Mouse (Mus musculus) hindbrain, embryonic 16.5 days (tissue): ENCODE measurements around the gene Hdac6. TPM values are rescaled to one million over a fixed set of nuclear protein-coding genes. Genes with fewer than 3 reads are reported as not detected.
"Not testable (repeated sequence)": the region's sequence is repeated elsewhere in the genome, so short reads cannot be mapped to it uniquely, and the experiment has no call there.

Experiments used
- ATAC-seq: fragments of 200-750 bp; cut with Nextera tagmentation; 2 replicates; pipeline ENCODE4 v1.8.0; 2017; ENCODE audit warnings: moderate TSS enrichment, moderate library complexity
- H3K27ac ChIP-seq: fragments of 300-500 bp; sonication (generic); 2 replicates; pipeline ENCODE4 v1.5.1; 2014; ENCODE audit warnings: low read depth, mild to moderate bottlenecking, control low read depth, low read length, moderate library complexity
- H3K27me3 ChIP-seq: fragments of 300-500 bp; sonication (generic); replicated peaks from 2 replicates; pipeline ENCODE4 v1.6.1; 2014; ENCODE audit warnings: low read length; ENCODE audit not compliant: control insufficient read depth, insufficient read depth
- H3K36me3 ChIP-seq: fragments of 300-500 bp; sonication (generic); 2 replicates; pipeline ENCODE4 v1.6.1; 2014; ENCODE audit warnings: mild to moderate bottlenecking, low read length, moderate library complexity, mixed read lengths; ENCODE audit not compliant: control insufficient read depth, insufficient read depth
- H3K4me1 ChIP-seq: fragments of 300-500 bp; sonication (generic); 2 replicates; pipeline ENCODE4 v1.6.1; 2014; ENCODE audit warnings: low read depth, low read length; ENCODE audit not compliant: control insufficient read depth, insufficient read depth
- H3K4me2 ChIP-seq: fragments of 300-500 bp; sonication (generic); 2 replicates; pipeline ENCODE4 v1.6.1; 2014; ENCODE audit warnings: mild to moderate bottlenecking, low read length, control low read depth, moderate library complexity
- H3K4me3 ChIP-seq: fragments of 300-500 bp; sonication (generic); 2 replicates; pipeline ENCODE4 v1.5.1; 2014; ENCODE audit warnings: mild to moderate bottlenecking, low read length, control low read depth, moderate library complexity
- H3K9ac ChIP-seq: fragments of 300-500 bp; sonication (generic); 2 replicates; pipeline ENCODE4 v1.6.1; 2014; ENCODE audit warnings: low read depth, mild to moderate bottlenecking, control low read depth, low read length, moderate library complexity
- H3K9me3 ChIP-seq: fragments of 300-500 bp; sonication (generic); 2 replicates; pipeline ENCODE4 v1.6.1; 2014; ENCODE audit warnings: mild to moderate bottlenecking, low read length, moderate library complexity; ENCODE audit not compliant: control insufficient read depth
- WGBS: fragments of 180-500 bp; shearing (Covaris S2); extraction: QIAGEN DNeasy Blood & Tissue Kit; methylation state at CpG from one replicate; pipeline ENCODE4 v1.1.7; 2014; 5-methylcytosine and 5-hydroxymethylcytosine counted together
- polyA plus RNA-seq: library from polyadenylated mRNA; unstranded; fragments of >200 nt; fragmentation: Nextera tagmentation; extraction: Ambion mirVana; gene quantifications from 2 replicates; pipeline ENCODE4 v1.2.1, GENCODE M21; 2015

Gene Hdac6
- polyA plus RNA-seq, 1 experiment from 2014 or later = 70.2 TPM

DNA sequence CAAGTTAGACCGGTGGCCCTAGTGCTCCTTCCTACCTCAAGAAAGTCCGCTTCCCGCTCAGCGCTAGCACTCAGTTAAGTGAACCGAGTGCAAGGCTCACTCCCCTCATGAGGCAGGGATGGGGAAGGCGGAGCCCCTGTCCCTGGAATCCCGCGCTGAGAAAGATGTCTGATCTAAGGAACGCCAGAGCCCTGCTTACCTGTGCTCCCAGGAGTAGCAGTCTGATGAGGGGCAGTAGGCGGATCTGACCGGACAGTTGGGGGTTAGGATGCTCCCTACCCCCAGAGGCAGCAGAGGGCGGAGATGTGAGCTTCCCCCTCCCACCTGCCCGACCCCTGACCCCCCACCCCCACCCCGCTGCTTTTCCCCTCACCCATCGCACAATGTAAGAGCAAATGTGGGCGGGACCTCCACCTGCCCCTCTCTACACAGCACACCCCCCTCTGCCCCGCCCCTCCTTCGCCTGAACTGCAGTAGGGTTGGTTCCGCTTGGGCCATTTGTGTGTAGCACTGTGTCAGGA is 19.4 kb downstream of the Hdac6 start, which contains the start of gene Eras:
Gene Eras (minus strand): TSS at position 338 of the 521 bp plus-strand sequence.
- Histone ChIP-seq H3K9ac (no peak within 1 kb of the TSS), H3K36me3 (peaks cover 5% of the 10 kb centered on the region; the same call in 1 of the 2 replicates), H3K27me3 (no peaks in the 10 kb centered on the region; the same call in 1 of the 2 replicates), H3K27ac (no peak within 1 kb of the TSS), H3K4me2 (no peak within 1 kb of the TSS), H3K4me1 (no peaks in the 10 kb centered on the region), H3K4me3 (no peak within 1 kb of the TSS), H3K9me3 (no peaks in the 10 kb centered on the region)
- 0 out of 2 replicates have a peak, but pooled peaks have one; percentile 51 for ATAC-seq
- WGBS = 18% methylated on average over 15 of the region's 19 CpGs

GRCm38 (mm10) chrX:7927116-7927515 is 20.6 kb downstream of the Hdac6 start:
- no peak overlapping the region for H3K4me2 ChIP-seq
- no peak for ATAC-seq
- no peak overlapping the region for H3K27ac ChIP-seq
- H3K27me3 ChIP-seq = no peaks in the 10 kb centered on the region; the same call in 1 of the 2 replicates
- peaks cover 3% of the 10 kb centered on the region; the same call in 1 of the 2 replicates for H3K36me3 ChIP-seq
- H3K9ac ChIP-seq = no peak overlapping the region
- 30% methylated on average over 10 of the region's 10 CpGs for WGBS
- peaks cover 8% of the 10 kb centered on the region; the same call in 1 of the 2 replicates for H3K4me1 ChIP-seq
- no peak overlapping the region for H3K4me3 ChIP-seq
- no peaks in the 10 kb centered on the region for H3K9me3 ChIP-seq

- Histone ChIP-seq H3K27me3 (no peaks in the 10 kb centered on the region; the same call in 1 of the 2 replicates), H3K9me3 (no peaks in the 10 kb centered on the region), H3K36me3 (peaks cover 3% of the 10 kb centered on the region; the same call in 1 of the 2 replicates), H3K27ac (no peak overlapping the region), H3K4me3 (no peak overlapping the region), H3K4me1 (peaks cover 8% of the 10 kb centered on the region; the same call in 1 of the 2 replicates), H3K9ac (no peak overlapping the region), H3K4me2 (no peak overlapping the region)
- ATAC-seq = no peak
- WGBS = 71% methylated on average over 6 of the region's 6 CpGs
Measured at GRCm38 (mm10) chrX:7926266-7926665, 21.4 kb downstream of the Hdac6 start.

GRCm38 (mm10) chrX:7922032-7922431 is 25.7 kb downstream of the Hdac6 start:
- H3K4me3 ChIP-seq = peak overlapping the region; percentile 53
- no peak for ATAC-seq
- H3K27me3 ChIP-seq = no peaks in the 10 kb centered on the region; the same call in 1 of the 2 replicates
- peak overlapping the region; percentile 48; the same call in 1 of the 2 replicates for H3K27ac ChIP-seq
- H3K9me3 ChIP-seq = no peaks in the 10 kb centered on the region
- peak overlapping the region; percentile 67 for H3K4me2 ChIP-seq
- H3K9ac ChIP-seq = peak overlapping the region; percentile 66
- peaks cover 3% of the 10 kb centered on the region; the same call in 1 of the 2 replicates for H3K36me3 ChIP-seq
- H3K4me1 ChIP-seq = peaks cover 8% of the 10 kb centered on the region; the same call in 1 of the 2 replicates
- WGBS = 11% methylated on average over 20 of the region's 48 CpGs

DNA sequence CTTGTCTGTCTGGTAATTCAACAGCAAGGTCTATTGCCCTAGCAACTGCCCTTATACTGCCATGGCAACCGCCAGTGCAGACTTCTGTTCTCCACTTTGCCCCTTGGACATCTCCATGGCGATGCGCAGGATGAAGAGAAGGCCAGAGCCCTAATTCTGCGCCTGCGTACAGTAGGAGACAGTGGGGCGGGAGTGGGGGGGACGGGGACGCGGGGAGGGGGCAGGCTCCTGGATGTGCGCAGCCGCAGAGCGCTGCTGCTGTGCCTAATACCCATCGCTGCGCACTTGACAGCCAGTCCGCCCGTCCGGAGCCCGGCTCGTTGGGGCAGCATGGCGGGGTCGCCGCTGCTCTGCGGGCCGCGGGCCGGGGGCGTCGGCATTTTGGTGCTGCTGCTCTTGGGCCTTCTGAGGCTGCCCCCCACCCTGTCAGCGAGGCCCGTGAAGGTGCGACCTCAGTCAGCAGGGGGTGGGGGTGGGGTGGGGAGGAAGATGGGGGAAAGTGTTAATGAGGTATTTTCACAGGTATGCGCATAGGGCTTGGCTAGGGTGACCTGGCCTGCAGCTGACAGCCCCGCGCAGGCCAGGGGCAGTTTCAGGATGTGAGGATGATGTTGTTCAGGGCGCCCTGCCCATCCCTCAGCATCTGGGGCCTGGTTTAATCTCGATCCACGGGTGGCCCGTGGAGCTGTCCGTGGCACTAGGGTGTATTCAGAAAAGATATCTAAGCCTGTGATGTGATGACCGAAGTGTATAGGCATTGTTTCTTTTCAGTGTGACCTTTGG is 27.9 kb downstream of the Hdac6 start, which contains the start of gene Pcsk1n:
Gene Pcsk1n (plus strand): TSS at position 222 of the 783 bp plus-strand sequence.
- peak within 1 kb of the TSS; percentile 82 for H3K27ac ChIP-seq
- H3K4me3 ChIP-seq = peak within 1 kb of the TSS; percentile 53
- peaks cover 2% of the 10 kb centered on the region; the same call in 1 of the 2 replicates for H3K36me3 ChIP-seq
- H3K4me2 ChIP-seq = peak within 1 kb of the TSS; percentile 67
- ATAC-seq = peak; percentile 91
- peak within 1 kb of the TSS; percentile 70 for H3K9ac ChIP-seq
- H3K4me1 ChIP-seq = peaks cover 8% of the 10 kb centered on the region; the same call in 1 of the 2 replicates
- H3K9me3 ChIP-seq = no peaks in the 10 kb centered on the region
- no peaks in the 10 kb centered on the region for H3K27me3 ChIP-seq
- 14% methylated on average over 16 of the region's 40 CpGs for WGBS

DNA sequence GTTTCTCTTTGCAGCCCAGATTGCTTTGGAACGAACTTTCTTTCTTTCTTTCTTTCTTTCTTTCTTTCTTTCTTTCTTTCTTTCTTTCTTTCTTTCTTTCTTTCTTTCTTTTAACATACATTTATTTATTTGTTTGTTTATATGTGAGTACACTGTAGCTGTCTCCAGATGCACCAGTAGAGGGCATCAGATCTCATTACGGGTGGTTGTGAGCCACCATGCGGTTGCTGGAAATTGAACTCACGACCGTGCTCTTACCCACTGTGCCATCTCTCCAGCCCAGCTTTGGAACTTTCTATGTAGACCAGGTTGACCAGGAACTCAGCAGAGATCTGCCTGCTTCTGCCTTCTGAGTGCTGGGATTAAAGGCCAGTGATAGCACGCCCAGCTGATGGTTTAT is 29.7 kb downstream of the Hdac6 start:
- not testable (repeated sequence) for H3K9me3 ChIP-seq, H3K27ac ChIP-seq, H3K9ac ChIP-seq, ATAC-seq, H3K4me3 ChIP-seq, H3K4me1 ChIP-seq, H3K36me3 ChIP-seq, H3K4me2 ChIP-seq, H3K27me3 ChIP-seq
- 80% methylated on average over 6 of the region's 6 CpGs for WGBS

GRCm38 (mm10) chrX:7915669-7916068 is 32.0 kb downstream of the Hdac6 start:
- H3K4me2 ChIP-seq, ATAC-seq, H3K27me3 ChIP-seq, H3K4me3 ChIP-seq, H3K9ac ChIP-seq, H3K4me1 ChIP-seq, H3K9me3 ChIP-seq, H3K27ac ChIP-seq, H3K36me3 ChIP-seq: not testable (repeated sequence)
- 29% methylated on average over 3 of the region's 3 CpGs for WGBS

- Histone ChIP-seq H3K27me3 (no peaks in the 10 kb centered on the region), H3K27ac (no peak overlapping the region), H3K4me3 (no peak overlapping the region), H3K4me1 (no peaks in the 10 kb centered on the region), H3K9ac (no peak overlapping the region), H3K4me2 (no peak overlapping the region), H3K36me3 (0 out of 2 replicates have a peak, but pooled peaks cover 2% of the 10 kb centered on the region), H3K9me3 (no peaks in the 10 kb centered on the region)
- 45% methylated on average over 6 of the region's 6 CpGs for WGBS
- ATAC-seq = peak; percentile 61; the same call in 1 of the 2 replicates
Measured at GRCm38 (mm10) chrX:7910473-7910872, 37.2 kb downstream of the Hdac6 start.

DNA sequence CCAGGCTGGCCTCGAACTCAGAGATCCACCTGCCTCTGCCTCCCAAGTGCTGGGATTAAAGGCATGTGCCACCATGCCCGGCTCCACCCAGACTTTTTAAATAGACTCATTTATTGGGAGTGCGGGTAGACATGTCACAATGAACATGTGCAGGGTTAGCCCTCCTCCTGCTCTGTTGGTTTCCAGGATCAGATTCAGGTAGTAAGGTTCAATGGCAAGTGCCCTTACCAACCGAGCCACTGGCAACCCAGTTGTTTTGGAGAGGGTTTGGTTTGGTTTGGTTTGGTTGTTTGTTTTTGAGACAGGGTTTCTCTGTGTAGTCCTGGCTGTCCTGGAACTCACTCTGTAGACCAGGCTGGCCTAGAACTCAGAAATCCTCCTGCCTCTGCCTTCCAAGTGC is 38.4 kb downstream of the Hdac6 start, which contains the start of gene Gm10490:
Gene Gm10490 (plus strand): TSS at position 301 of the 400 bp plus-strand sequence.
- not testable (repeated sequence) for H3K27me3 ChIP-seq, H3K9ac ChIP-seq, H3K27ac ChIP-seq, H3K4me2 ChIP-seq, H3K9me3 ChIP-seq, H3K36me3 ChIP-seq, ATAC-seq, H3K4me1 ChIP-seq, H3K4me3 ChIP-seq
- WGBS = 99% methylated on average over 4 of the region's 4 CpGs
